Mouse (Mus musculus) spleen, adult 2 months (tissue): ENCODE results near the gene Ppp1r21. TPM values are rescaled to one million over a fixed set of nuclear protein-coding genes. Genes with fewer than 3 reads are reported as not detected.

Experiments
- DNase-seq, 2 experiments: peaks; one replicate each; pipeline versions ENCODE4 v3.0.0 to v3.0.0-alpha.2; 2012 to 2021; ENCODE audit warnings: low spot score in 2 of 2, low read depth in 1 of 2
- H3K27ac ChIP-seq: fragments of 200-500 bp; 2 replicates; pipeline ENCODE4 v1.5.1; 2012; ENCODE audit warnings: low read length, inconsistent platforms; ENCODE audit not compliant: insufficient read depth
- H3K27me3 ChIP-seq: fragments of 200-500 bp; 2 replicates; pipeline ENCODE4 v1.6.1; 2012; ENCODE audit warnings: mild to moderate bottlenecking, moderate library complexity, low read length, inconsistent platforms; ENCODE audit not compliant: control insufficient read depth, insufficient read depth
- H3K36me3 ChIP-seq: fragments of 200-500 bp; 2 replicates; pipeline ENCODE4 v1.6.1; 2012; ENCODE audit warnings: mild to moderate bottlenecking, low read length, inconsistent platforms; ENCODE audit not compliant: control insufficient read depth, insufficient read depth
- H3K4me1 ChIP-seq: fragments of 200-500 bp; 2 replicates; pipeline ENCODE4 v1.6.1; 2011; ENCODE audit warnings: inconsistent platforms; ENCODE audit not compliant: control insufficient read depth, insufficient read depth, insufficient read length
- H3K4me3 ChIP-seq: fragments of 200-500 bp; 2 replicates; pipeline ENCODE4 v1.5.1; 2011; ENCODE audit warnings: mild to moderate bottlenecking, inconsistent platforms; ENCODE audit not compliant: insufficient read depth, insufficient read length; ENCODE audit errors: extremely low read depth
- CTCF ChIP-seq: fragments of 200-500 bp; IDR thresholded peaks from 2 replicates; pipeline ENCODE4 v1.5.1; 2011; ENCODE audit warnings: mild to moderate bottlenecking, inconsistent platforms; ENCODE audit not compliant: insufficient read depth, insufficient read length, insufficient replicate concordance; ENCODE audit errors: extremely low read depth
- POLR2A ChIP-seq: fragments of 200-500 bp; IDR thresholded peaks from 2 replicates; pipeline ENCODE4 v1.6.1; 2011; ENCODE audit warnings: low read depth, low read length, inconsistent platforms
- WGBS: fragments of 180-500 bp; shearing (Covaris S2); methylation state at CpG from one replicate; pipeline ENCODE4 v1.1.7; 2018; 5-methylcytosine and 5-hydroxymethylcytosine counted together
- polyA plus RNA-seq: library from polyadenylated mRNA; depleted of rRNA; stranded (reverse); fragments of >200 nt; gene quantifications from 2 replicates; pipeline ENCODE4 v1.2.3, GENCODE M21; 2012

Ppp1r21 gene
- polyA plus RNA-seq, 1 experiment = 28.5 TPM

DNA sequence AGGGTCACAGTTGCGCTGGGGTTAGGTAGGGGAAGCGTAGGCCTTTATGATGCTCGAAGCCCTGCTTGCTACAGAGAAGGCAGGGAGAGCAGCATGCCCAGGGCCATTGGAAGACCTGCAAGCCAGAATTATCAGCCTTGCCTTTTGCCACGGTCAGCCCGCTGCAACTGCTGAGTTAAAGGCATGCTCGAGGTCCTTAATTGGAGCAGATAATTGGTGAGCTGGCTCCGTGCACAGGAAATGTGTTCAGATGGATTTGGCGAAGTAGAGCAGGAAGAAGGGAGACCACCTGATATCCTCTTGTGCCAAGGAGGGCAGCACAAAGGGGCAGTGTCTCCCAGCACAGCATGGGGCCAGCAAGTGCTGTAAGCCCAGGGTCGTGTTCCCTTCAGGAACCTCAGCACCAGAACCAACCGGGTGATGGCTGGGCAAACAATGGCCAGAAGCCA is 24.6 kb upstream of the Ppp1r21 start:
- Histone ChIP-seq H3K4me1 (peaks cover 6% of the 10 kb centered on the region; the same call in 1 of the 2 replicates), H3K36me3 (no peaks in the 10 kb centered on the region), H3K4me3 (no peak overlapping the region), H3K27me3 (no peaks in the 10 kb centered on the region), H3K27ac (no peak overlapping the region)
- no peak for DNase-seq
- TF ChIP-seq CTCF (no peak), POLR2A (no peak)
- WGBS = 69% methylated on average over 10 of the region's 10 CpGs

DNA sequence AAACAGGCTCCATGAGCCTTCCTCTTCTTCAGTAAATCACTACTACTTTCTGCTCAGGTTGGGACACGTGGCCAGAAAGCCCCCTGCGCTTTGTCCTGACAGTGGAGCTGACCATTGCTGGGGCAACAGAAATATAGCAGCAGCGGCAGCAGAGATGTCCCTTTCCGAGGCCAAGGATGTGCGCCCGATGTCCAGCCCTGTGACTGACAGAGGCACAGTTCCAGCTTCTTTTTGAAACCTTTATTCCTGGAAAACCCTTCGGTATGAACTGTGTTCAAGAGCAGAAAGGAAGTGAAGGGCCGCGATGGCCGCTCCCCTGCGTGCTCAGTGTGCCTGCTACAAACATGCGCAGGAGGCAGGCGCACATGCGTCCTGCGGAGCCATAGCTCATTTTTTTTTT is 24.0 kb upstream of the Ppp1r21 start:
- TF ChIP-seq CTCF (no peak), POLR2A (no peak)
- no peak for DNase-seq
- Histone ChIP-seq H3K27ac (no peak overlapping the region), H3K27me3 (no peaks in the 10 kb centered on the region), H3K36me3 (no peaks in the 10 kb centered on the region), H3K4me3 (no peak overlapping the region), H3K4me1 (peaks cover 6% of the 10 kb centered on the region; the same call in 1 of the 2 replicates)
- 93% methylated on average over 15 of the region's 15 CpGs for WGBS

DNA sequence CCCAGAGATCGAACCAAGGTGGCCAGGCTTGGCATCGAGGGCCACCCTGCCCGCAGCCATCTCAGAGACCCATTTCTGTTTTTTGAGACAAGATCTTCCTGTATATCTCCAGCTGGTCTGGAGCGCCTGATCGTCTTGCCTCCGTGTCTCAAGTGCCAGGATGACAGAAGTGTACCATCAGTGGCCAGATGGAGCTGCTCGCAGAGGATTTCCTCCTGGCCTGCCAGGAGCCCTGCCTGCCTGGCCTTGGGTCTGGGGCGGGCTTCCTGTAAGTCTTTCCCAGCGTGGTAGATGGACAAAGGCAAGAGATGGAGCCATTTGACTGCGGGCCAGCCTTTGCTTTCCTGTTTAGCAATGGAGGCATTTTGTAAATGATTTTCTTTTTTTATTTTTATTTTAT is 22.5 kb upstream of the Ppp1r21 start:
- H3K27ac ChIP-seq = no peak overlapping the region
- WGBS = 88% methylated on average over 10 of the region's 10 CpGs
- DNase-seq = no peak
- no peaks in the 10 kb centered on the region for H3K36me3 ChIP-seq
- no peaks in the 10 kb centered on the region for H3K27me3 ChIP-seq
- peaks cover 6% of the 10 kb centered on the region; the same call in 1 of the 2 replicates for H3K4me1 ChIP-seq
- H3K4me3 ChIP-seq = no peak overlapping the region
- TF ChIP-seq CTCF = no peak
- TF ChIP-seq POLR2A = no peak

- no peak overlapping the region for H3K4me3 ChIP-seq
- TF ChIP-seq POLR2A = no peak
- TF ChIP-seq CTCF = no peak
- no peaks in the 10 kb centered on the region for H3K27me3 ChIP-seq
- 13% methylated on average over 12 of the region's 12 CpGs for WGBS
- H3K36me3 ChIP-seq = no peaks in the 10 kb centered on the region
- H3K4me1 ChIP-seq = peaks cover 6% of the 10 kb centered on the region; the same call in 1 of the 2 replicates
- DNase-seq = peak in 1 of 2 experiments; percentile 30
- H3K27ac ChIP-seq = peak overlapping the region; percentile 5; the same call in 1 of the 2 replicates
These were observed 20.9 kb upstream of the Ppp1r21 start for GRCm38 (mm10) chr17:88508846-88509508.

DNA sequence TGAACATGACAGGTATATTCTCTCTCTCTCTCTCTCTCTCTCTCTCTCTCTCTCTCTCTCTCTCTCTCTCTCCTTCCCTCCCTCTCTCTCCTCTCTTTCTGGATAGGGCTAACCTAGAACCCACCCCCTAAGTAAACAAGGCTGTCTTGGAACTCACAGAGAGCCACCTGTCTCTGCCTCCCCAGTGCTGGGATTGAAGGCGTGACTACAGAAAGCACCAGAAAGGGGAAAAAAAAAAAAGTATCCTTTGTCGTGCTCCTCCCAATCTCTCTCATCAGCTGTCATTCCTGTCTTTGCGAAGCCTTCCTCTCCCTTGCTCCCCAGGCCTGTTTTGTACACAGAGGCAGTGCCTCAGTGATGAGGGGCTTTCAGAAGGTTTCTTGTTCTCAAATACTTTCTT is 19.9 kb upstream of the Ppp1r21 start:
- Histone ChIP-seq H3K4me1 (peaks cover 6% of the 10 kb centered on the region; the same call in 1 of the 2 replicates), H3K36me3 (no peaks in the 10 kb centered on the region), H3K4me3 (no peak overlapping the region), H3K27ac (no peak overlapping the region), H3K27me3 (no peaks in the 10 kb centered on the region)
- TF ChIP-seq CTCF = no peak
- no peak for TF ChIP-seq POLR2A
- 82% methylated on average over 3 of the region's 3 CpGs for WGBS
- no peak for DNase-seq

DNA sequence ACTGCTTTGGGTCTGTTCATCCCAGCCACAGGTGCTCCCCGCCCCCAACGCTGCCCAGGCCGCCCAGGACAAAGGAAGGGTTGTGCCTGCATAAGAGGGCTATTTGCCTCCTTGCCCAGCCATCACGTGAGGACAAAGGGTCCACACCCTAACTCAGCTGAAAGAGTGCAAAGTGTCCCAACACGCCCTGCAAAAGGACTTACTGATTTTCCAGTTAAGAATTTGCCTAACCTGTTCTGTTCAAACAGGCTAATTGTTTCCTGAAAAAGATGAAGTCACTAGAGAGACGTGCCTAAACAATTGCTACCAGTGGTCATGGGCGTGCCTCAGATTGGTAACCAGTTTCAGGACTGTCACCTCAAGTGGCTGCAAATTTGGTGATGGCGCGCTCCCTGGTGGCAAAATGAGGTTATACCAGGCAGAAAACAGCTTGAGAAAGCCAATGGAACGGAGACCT is 18.8 kb upstream of the Ppp1r21 start:
- H3K36me3 ChIP-seq = no peaks in the 10 kb centered on the region
- peak; percentile 55 to 74 for DNase-seq
- no peaks in the 10 kb centered on the region for H3K27me3 ChIP-seq
- no peak overlapping the region for H3K27ac ChIP-seq
- peak; percentile 87; the same call in 1 of the 2 replicates for TF ChIP-seq CTCF
- TF ChIP-seq POLR2A = no peak
- peaks cover 6% of the 10 kb centered on the region; the same call in 1 of the 2 replicates for H3K4me1 ChIP-seq
- no peak overlapping the region for H3K4me3 ChIP-seq
- WGBS = 46% methylated on average over 10 of the region's 10 CpGs

DNA sequence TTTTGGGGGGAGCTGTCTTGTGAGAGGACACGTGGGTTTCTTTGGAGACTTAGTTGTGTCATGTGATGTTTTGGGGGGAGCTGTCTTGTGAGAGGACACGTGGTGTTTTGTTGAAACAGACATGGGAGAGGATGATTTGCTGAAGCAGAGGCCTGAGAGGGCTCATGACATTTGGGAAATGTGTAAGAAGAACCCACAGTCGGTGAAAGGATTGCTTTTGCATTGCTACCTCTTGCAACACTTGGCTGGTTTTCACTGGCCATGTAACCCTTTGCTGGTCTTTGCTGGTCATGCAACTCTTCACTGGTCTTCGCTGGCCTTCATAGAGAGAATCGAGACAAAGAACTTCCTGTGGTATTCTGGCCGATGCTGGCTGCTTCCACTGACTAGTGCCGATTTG is 13.4 kb upstream of the Ppp1r21 start:
- no peak overlapping the region for H3K4me3 ChIP-seq
- DNase-seq = no peak
- no peak overlapping the region for H3K27ac ChIP-seq
- no peaks in the 10 kb centered on the region for H3K4me1 ChIP-seq
- WGBS = 75% methylated on average over 7 of the region's 7 CpGs
- TF ChIP-seq CTCF (no peak), POLR2A (no peak)
- H3K27me3 ChIP-seq = no peaks in the 10 kb centered on the region
- no peaks in the 10 kb centered on the region for H3K36me3 ChIP-seq
